Mouse (Mus musculus) layer of hippocampus, adult 9-10 months (tissue): Measurements from ENCODE around the gene Nol11.
"Not testable (repeated sequence)": the region's sequence is repeated elsewhere in the genome, so short reads cannot be mapped to it uniquely, and the experiment has no call there.

ENCODE experiments used
- DNase-seq: peaks from one replicate; pipeline ENCODE4 v3.0.0; 2022; ENCODE audit warnings: low spot score

Nol11 gene

DNA sequence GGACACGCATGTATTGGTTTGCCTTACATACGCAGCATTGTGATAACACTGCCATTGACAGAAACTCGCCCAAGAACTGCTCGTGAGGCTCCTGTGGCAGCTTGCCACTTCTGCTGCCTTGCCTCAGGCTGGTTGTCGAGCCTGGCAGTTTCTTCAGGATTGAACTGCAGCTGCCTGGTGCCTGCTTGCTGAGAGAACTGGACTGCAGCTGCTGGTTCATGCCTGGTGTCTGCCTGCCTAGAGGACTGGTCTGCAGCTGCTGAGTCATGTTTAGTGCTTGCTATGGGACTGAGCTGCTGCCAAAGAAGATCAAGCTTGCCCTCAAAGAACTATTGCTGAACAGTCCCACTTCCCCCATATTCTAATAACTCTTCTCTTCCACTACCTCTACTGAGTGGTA, 33.9 kb downstream of the Nol11 start:
- DNase-seq = no peak

DNA sequence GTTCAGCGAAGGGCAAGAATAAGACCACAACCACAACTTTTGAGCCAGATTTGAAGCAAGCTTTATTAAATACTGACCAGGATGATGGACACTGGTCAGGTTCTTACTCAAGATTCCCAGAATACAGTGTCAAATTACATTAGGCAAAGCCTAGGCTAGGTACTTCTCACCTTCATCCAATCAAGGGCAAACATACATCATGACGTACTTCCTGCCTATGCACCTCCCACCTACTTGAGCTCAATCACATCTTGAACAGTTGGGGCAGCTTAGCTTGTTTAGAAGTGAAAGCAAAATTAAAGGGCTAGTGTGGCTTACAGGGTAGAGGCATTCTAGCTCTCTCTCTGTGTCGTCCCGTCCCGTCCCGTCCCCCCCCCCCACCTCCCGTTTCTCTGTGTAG, 34.8 kb downstream of the Nol11 start:
- no peak for DNase-seq

DNA sequence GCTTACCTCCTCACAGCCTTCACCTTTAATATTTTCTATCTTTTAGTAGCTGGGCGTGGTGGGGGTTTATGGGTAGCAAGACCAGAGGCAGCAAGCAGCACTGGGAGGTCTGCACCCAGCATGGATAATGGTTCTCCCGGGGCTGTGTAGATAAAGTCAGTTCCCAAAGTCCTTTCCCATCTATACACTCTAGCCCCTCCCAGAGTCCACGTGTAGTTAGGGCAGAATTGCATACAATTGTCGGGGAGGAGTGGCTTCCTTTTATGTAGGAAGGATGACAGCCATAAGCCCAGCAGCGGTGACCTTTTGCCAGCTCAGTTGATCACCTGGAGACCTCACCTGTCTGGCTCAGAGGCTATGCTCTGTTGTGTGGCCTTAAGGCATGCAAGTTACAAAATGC, 35.5 kb downstream of the Nol11 start:
- DNase-seq = no peak

DNA sequence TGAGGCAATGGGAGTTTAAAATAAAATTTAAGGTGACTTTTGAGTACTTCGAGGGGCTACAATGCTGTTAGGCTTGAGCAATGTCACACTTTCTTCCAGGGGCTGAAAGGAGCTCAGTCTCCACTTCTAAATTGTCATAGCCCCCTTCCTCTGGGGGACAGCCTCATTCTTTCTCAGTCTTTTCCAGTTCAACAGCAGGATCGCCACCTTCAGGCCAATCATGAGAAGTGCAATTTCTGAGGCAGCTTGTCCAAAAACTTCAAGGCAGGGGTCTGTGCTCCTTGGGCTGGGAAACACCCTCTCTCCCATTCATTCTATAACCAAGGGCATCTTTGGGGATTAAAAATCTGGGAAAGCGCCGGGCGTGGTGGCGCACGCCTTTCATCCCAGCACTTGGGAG, 37.4 kb downstream of the Nol11 start:
- DNase-seq = no peak

DNA sequence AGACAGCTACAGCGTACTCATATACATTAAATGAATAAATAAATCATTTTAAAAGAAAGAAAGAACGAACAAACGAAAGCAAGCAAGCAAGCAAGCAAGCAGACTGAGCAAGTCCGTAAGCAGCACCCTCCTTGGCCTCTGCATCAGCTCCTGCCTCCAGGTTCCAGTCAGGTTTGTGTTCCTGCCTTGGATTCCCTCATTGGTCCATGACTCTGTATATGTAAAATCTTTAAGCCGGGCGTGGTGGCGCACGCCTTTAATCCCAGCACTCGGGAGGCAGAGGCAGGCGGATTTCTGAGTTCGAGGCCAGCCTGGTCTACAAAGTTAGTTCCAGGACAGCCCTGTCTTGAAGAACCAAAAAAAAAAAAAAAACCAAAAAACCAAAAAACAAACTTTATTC, 45.2 kb downstream of the Nol11 start:
- DNase-seq = not testable (repeated sequence)

DNA sequence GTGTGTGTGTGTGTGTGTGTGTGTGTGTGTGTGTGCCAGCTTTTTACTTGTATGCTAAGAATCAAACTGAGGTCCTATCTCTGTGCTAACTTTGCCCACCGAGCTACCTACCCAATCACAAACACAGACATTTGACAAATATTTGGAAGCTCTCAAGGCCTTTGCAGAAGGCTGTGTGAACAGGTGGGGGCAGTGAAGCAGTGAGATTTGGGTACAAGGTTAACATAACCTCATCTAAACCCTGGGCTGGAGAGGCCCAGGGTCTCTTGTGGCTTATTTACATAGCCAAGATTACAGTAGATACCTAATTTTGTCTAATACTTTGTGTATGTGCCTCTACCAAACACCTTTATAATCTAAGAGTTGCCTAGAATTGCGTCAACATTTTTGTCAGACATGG, 46.8 kb downstream of the Nol11 start:
- DNase-seq = no peak

DNA sequence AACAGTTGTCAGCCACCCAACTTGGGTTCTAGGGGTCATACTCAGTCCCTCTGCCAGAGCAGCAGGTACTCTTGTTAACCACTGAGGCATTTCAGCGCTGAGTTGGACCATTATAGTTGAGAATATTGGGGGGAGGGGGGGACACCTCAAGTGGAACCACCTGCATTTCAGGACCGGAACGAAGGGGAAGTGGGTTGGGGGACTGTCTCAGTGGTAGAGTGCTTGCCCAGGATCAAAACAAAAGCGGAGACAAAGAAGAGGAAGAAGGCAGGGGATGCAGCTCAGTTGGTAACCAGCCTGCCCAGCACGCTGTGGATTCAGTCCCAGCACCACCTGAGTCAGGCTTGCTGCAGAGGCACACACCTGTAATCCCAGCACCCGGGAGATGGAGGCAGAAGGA, 48.4 kb downstream of the Nol11 start:
- DNase-seq = no peak

DNA sequence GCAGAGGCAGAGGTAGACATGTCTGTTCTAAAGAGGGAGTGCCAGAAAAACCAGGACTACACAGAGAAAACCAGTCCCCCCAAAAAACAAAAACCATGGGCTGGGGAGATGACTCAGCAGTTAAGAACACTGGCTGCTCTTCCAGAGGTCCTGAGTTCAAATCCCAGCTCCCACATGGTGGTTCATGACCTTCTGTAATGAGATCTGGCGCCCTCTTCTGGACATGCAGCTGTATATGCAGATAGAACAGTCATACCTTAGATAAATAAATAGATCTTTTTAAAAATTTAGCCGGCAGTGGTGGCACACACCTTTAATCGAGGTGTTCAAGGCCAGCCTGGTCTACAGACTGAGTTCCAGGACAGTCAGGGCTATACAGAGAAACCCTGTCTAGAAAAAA, 50.5 kb downstream of the Nol11 start:
- no peak for DNase-seq

DNA sequence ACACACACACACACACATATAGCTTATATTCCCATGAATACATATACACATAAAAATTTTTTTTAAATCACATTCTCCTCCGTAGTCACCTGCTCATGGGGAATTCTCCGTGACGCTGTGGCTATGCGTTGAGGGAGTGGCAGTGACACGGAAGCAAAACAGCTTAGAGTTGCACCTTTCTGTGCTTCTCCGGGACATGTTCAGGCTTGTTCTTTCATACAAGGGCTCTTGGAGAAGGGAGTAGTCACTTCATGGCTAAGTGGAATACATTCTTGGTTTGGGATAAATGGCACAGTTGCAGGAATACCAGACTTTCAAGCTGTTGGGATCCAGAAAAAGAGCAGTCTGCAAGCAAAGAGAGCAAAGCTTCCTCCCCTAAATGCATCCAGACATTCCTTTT, 51.6 kb downstream of the Nol11 start:
- no peak for DNase-seq

DNA sequence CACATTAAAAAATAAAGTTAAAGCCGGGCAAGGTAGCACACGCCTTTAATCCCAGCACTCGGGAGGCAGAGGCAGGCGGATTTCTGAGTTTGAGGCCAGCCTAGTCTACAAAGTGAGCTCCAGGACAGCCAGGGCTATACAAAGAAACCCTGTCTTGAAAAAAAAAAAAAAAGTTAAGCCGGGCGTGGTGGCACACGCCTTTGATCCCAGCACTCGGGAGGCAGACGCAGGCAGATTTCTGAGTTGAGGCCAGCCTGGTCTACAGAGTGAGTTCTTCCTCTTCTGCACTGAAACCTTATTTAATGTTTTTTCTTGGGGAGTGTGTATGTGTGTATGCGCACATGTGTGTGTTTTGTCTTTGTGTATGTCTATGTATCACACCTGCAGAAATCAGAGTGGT, 52.7 kb downstream of the Nol11 start:
- DNase-seq = not testable (repeated sequence)

DNA sequence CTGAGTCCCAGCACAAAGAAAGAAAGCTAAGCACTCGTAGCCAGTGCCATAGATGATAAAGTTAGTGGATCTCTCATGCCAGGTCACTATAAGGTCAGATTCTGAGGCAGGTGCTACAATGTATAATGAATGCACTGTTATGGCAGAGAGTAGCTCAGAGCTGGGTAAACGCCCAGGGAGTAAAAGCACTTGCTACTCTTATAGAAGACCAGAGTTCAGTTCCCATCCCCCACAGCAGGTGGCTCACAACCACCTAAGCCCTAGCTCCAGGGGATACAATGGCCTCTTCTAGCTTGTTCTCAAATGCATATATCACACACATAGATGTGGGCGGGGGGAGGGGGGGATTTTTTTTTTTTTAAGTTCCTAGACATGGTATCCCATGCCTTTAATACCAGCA, 53.4 kb downstream of the Nol11 start:
- DNase-seq = no peak

DNA sequence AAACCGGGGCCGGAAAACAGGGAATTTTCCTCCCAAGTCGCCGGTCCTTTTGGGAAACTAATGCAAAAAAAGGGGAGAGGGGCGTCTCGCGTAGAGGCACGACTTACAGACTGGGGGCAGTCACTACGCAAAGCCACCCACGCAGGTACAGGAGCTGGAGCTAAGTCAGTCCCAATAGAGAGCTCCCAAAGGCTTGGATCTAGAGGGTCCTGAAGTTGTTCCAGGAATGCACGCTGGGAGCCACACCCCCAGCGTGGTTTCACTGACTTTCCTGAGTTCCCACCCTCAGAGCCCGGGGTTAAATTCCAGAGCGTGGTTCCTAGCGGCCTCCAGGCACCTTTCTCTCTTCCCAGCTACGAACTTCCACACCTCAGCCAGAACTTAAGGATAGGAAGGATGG, 56.8 kb downstream of the Nol11 start:
- DNase-seq = no peak

DNA sequence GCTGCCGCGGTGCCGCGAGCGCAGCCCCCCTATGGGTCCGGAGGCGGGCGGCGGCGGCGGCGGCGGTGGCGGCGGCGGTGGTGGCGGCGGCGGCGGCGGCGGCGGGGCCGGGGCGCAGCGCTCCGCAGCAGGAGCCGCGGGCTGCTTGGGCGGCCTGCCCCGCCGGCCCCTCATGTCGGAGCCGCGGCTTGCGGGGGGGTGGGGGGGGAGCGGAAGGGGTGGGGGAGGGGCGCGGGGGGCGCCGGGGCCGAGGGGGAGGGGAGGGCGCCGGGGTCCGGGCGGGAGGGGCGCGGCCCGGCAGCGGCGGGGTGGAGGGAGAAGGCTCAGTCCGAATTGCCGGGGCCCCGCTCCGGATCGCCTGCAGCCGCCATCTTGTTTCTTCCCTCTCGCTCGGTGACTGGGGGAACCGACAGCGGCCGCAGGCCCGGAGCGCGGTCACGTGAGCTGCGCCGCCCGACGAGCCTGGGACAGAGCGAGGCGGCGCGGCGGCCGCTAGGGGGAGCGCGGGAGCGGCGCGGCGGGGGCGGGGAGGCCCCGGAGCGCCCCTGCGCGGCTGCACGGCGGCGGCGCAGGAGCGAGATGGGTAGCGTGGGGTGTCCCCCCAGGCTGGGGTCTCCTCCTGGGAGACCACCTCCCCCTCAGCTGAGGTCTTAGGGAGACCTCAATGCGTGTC, 57.3 kb downstream of the Nol11 start, which contains the start of gene Bptf:
Gene Bptf, minus strand, starts transcription at position 379 of the 673 bp plus-strand sequence.
- no peak for DNase-seq

DNA sequence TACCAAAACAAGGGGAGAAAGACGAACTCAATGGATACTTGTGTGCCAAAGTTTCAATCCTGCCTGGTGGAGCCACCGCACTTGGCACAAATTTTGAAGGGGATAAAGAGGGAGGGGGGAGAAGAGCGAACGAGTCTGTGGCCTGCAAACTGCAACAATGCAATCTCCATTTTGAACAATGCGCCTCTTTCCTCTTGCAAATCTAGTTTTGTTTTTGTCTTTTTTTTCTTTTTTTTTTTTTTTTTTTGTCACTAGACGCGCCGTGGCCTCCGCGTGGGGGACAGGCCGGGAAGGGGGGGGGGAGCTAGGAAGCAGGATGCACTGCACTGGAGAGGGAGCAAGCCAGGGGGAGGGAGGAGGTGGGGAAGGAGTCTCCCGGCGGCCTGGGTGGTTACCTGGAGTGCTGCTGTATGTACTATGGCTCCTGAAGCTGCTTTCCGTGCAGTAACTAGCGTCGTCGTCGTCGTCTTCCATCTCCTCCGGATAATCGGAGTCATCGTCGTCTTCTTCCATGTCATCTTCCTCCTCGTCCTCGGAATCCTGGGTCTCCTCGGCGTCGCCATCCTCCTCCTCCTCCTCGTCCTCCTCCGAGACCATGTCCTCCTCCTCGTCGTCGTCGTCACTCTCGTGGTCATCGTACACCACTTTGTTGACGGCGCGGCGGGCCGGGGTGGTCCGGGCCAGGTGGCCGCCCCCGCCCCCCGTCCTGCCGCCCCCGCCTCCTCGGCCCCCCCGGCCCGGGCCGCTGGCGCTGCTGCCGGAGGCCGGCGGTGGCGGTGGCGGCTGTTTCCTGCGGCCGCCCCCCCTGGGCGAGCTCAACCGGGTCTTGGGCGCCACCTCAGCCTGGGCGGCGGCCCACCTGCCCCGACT, 58.1 kb downstream of the Nol11 start:
- no peak for DNase-seq

DNA sequence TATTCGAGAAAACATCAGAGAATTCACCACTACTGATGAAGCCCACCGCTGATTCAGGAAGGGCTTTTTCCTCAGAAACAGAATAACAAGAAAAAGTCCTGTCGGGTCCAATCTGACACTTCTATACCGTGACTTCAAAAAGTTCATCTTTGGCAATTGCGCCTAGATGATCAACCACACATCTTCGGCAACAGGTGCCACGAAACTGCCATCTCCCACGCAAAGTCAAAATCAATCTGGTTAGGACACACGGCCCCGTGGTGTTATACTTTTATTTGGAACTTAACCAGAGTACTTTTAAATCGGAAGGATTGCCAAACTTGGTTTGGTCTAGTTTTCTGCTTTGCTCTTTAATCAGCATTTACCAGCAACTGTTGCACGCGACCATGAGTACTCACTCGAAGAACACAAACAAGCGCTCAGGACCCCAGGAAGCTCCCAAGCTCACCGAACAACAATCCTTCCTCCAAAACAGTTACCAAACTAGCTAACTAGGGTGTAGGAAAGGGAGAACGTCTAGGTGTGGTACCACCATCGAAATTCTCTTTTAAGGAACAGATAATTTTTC, 58.9 kb downstream of the Nol11 start:
- no peak for DNase-seq

DNA sequence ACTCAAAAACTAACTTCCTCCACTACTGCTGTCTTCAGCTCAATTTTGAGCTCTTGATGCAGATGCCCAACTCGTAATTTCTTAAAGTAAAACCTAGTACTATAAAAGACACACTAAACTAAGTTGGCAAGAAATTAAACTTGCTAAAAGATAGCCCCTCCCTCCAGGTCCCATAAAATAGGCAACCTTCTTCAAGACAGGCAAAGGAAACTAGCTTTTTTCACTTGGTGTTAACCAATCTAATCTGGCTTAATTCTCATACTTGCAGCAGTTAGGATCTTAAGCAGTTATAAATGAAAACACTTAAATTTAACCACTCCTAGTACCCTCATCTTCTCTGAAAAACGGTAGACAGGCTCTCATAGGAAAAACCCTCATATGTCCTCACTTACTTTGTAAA, 59.5 kb downstream of the Nol11 start:
- no peak for DNase-seq

DNA sequence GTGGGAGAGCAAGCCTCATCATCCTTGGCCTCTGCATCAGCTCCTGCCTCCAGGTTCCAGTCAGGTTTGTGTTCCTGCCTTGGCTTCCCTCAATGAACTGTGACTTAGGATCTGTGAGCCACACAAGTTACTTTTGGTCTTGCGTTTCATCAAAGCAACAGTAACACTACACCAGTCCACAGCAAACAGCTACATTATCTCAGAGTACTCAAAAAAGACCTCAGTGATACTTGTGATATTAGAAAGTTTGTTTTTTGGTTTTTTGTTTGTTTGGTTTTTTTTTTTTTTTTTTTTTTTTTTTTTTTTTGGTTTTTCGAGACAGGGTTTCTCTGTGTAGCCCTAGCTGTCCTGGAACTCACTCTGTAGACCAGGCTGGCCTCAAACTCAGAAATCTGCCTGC, 62.5 kb downstream of the Nol11 start:
- not testable (repeated sequence) for DNase-seq

DNA sequence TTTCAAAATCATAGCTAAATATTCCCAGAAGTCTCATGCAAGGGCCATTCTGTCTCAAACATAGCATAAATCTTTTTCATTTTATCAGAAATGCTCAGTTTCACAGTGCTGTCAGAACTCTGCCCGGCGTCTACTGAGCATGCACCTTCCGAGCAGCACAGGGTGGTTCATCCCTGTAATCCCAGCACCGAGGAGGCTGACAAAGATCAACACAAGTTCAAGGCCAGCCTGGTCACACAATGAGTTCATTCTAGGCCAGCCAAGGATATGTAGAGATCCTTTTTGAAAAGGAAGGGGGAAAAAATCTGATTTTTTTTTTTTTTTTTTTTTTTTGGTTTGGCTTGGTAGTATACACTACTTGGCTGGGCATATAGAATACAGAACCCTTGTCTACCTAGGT, 64.2 kb downstream of the Nol11 start:
- no peak for DNase-seq

DNA sequence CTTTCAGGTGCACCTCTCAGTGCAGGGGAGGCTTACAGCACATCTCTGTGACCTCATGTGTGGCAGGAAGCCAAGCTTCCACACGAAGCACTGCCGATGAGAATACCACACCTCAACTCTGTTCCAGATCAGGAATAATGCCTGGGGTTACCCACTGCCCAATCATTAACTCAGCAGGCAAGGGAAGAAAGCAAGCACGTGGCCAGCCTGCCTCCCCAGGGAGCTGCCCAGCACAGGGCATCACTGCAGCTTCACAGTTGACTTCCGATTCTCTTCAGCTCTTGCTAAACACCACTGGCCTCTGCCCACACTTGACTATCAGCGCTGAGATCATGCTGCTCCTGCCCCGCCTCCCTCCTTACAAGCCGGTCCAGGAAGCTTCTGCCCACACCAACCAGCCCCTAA, 64.9 kb downstream of the Nol11 start:
- DNase-seq = no peak

DNA sequence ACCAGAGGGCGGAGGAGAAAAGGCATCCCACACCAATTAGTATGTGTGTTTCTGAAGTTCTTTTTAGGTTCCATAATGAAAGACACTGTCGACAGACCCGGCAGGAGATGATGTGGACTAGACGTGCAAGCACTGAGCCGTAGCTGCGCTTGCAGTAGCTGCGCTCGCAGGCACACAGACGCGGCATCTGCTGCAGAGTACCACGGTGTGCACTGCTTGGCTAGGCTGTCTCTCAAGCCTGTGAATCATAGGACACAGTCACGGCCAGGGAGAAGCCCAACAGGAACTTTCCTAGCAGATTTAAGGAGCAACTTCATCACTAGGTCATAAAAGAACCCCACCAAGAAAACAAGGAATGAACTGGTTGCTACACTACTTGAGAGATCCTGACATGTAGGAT, 71.4 kb downstream of the Nol11 start:
- DNase-seq = no peak
